Mouse (Mus musculus): ENCODE data around the gene Gm20509.
"Not testable (repeated sequence)": the region's sequence is repeated elsewhere in the genome, so short reads cannot be mapped to it uniquely, and the experiment has no call there.

Gene Gm20509

GRCm38 (mm10) chr9:73102181-73102580 is at the start of gene Gm20509:
Gene Gm20509, plus strand, starts transcription at chr9:73102470.
- DNase-seq (ENCODE audit: inconsistent ontology term): no peak

- DNase-seq (ENCODE audit: inconsistent ontology term): no peak
Observed at GRCm38 (mm10) chr9:73055441-73055911, 46.8 kb upstream of the Gm20509 start.

- DNase-seq (ENCODE audit: inconsistent ontology term): no peak
Observed at GRCm38 (mm10) chr9:73059224-73059623, 43.0 kb upstream of the Gm20509 start.

GRCm38 (mm10) chr9:73063621-73064290 is 38.5 kb upstream of the Gm20509 start:
- no peak for DNase-seq (ENCODE audit: inconsistent ontology term)

GRCm38 (mm10) chr9:73067086-73067485 is 35.2 kb upstream of the Gm20509 start:
- no peak for DNase-seq (ENCODE audit: inconsistent ontology term)

GRCm38 (mm10) chr9:73068230-73068679 is 34.0 kb upstream of the Gm20509 start:
- DNase-seq (ENCODE audit: inconsistent ontology term): no peak

GRCm38 (mm10) chr9:73068688-73069087 is 33.6 kb upstream of the Gm20509 start:
- DNase-seq (ENCODE audit: inconsistent ontology term): no peak

- DNase-seq (ENCODE audit: inconsistent ontology term): no peak
Observed at GRCm38 (mm10) chr9:73070971-73071659, 31.2 kb upstream of the Gm20509 start.

GRCm38 (mm10) chr9:73072426-73072825 is 29.8 kb upstream of the Gm20509 start:
- no peak for DNase-seq (ENCODE audit: inconsistent ontology term)

- no peak for DNase-seq (ENCODE audit: inconsistent ontology term)
Observed at GRCm38 (mm10) chr9:73073169-73073568, 29.1 kb upstream of the Gm20509 start.

GRCm38 (mm10) chr9:73079349-73079748 is 22.9 kb upstream of the Gm20509 start:
- not testable (repeated sequence) for DNase-seq (ENCODE audit: inconsistent ontology term)

- no peak for DNase-seq (ENCODE audit: inconsistent ontology term)
Observed at GRCm38 (mm10) chr9:73079801-73080325, 22.4 kb upstream of the Gm20509 start.

- no peak for DNase-seq (ENCODE audit: inconsistent ontology term)
Observed at GRCm38 (mm10) chr9:73082291-73083000, 19.8 kb upstream of the Gm20509 start.

GRCm38 (mm10) chr9:73083956-73084355 is 18.3 kb upstream of the Gm20509 start:
- no peak for DNase-seq (ENCODE audit: inconsistent ontology term)

- no peak for DNase-seq (ENCODE audit: inconsistent ontology term)
Observed at GRCm38 (mm10) chr9:73085845-73086244, 16.4 kb upstream of the Gm20509 start.

- no peak for DNase-seq (ENCODE audit: inconsistent ontology term)
Observed at GRCm38 (mm10) chr9:73087121-73087520, 15.1 kb upstream of the Gm20509 start.

- no peak for DNase-seq (ENCODE audit: inconsistent ontology term)
Observed at GRCm38 (mm10) chr9:73087581-73087980, 14.7 kb upstream of the Gm20509 start.

GRCm38 (mm10) chr9:73089222-73089920 is 12.9 kb upstream of the Gm20509 start:
- no peak for DNase-seq (ENCODE audit: inconsistent ontology term)

GRCm38 (mm10) chr9:73090121-73090520 is 12.1 kb upstream of the Gm20509 start:
- DNase-seq (ENCODE audit: inconsistent ontology term): peak; percentile 7

GRCm38 (mm10) chr9:73091747-73092146 is 10.5 kb upstream of the Gm20509 start:
- peak; percentile 46 for DNase-seq (ENCODE audit: inconsistent ontology term)

GRCm38 (mm10) chr9:73094580-73094979 is 7.7 kb upstream of the Gm20509 start:
- DNase-seq (ENCODE audit: inconsistent ontology term): no peak

GRCm38 (mm10) chr9:73097898-73098297 is 4.4 kb upstream of the Gm20509 start:
- no peak for DNase-seq (ENCODE audit: inconsistent ontology term)
